Mouse (Mus musculus) embryonic fibroblast, embryonic 13.5 days (primary cell): Measurements from ENCODE around the gene Cemip2.

Experiments
- CTCF ChIP-seq: IDR thresholded peaks from 2 replicates; pipeline ENCODE4 v1.5.1; 2011; ENCODE audit warnings: mild to moderate bottlenecking, control low read depth, low read length, moderate library complexity, borderline replicate concordance; ENCODE audit not compliant: insufficient read depth
- POLR2A ChIP-seq: IDR thresholded peaks from 2 replicates; pipeline ENCODE4 v1.6.1; 2011; ENCODE audit warnings: low read depth, mild to moderate bottlenecking, control low read depth, low read length, moderate library complexity

DNA sequence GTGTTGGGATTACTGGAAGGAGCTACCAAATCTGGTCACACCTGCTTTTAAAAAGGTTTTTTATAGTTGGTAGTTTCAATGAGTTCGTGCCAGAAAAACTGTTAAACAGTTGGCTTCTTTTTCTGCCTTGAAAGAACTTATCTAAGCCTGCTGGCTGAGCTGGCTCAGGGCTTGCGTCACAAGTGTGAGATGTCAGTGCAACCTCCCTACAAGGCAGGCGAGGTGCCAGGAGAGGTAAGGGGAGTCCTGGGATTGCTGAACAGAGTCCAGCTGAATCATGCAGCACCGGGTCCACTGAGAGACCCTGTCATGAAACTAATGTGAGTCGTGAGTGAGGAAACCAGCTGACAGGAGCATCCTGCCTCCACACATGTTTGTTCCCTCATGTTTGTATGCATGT lies 41.4 kb downstream of the Cemip2 start:
- no peak for TF ChIP-seq CTCF
- no peak for TF ChIP-seq POLR2A
